ENCODE assay signal across 20 mouse cellular contexts in genomic region chr14:30949986-30950385, GRCm38 (mm10). TPM values are rescaled to one million over a fixed set of nuclear protein-coding genes. Genes with fewer than 3 reads are reported as not detected.
"Had no signal": no experiment of that assay in that cellular context is flagged by ENCODE, and none has a peak within 500 bp of the region (broad histone marks: within the 10 kb centered on the region; RNA-seq: fewer than 3 reads in every experiment).

No protein-coding gene starts in this region.

- H3K36me3 ChIP-seq: limb, embryonic 15.5 days had no signal

- DNase-seq: kidney, adult 9 months; kidney, postnatal 36 days; layer of hippocampus, adult 9-11 months; layer of hippocampus, postnatal 36 days; lung, embryonic 14.5 days; lung, postnatal 10 days; lung, postnatal 4 days; midbrain, embryonic 14.5 days; right cerebral cortex, postnatal 25 days; thymus, postnatal 4 days had no signal

- H3K9me3 ChIP-seq: limb, embryonic 15.5 days; midbrain, embryonic 10.5 days; neural tube, embryonic 12.5 days had no signal

- H3K27ac ChIP-seq: neural tube, embryonic 12.5 days had no signal

- H3K9ac ChIP-seq: limb, embryonic 15.5 days had no signal

- H3K27me3 ChIP-seq: limb, embryonic 15.5 days; neural tube, embryonic 12.5 days had no signal

RNA-seq across cellular contexts. Expression of gene Itih1, which starts 6.9 kb away (rescaled TPM):
- total RNA-seq: layer of hippocampus, adult 18-20 months; layer of hippocampus, postnatal 36 days; left cerebral cortex, adult 8-10 months; left cerebral cortex, postnatal 25 days; megakaryocyte, adult 5-6 weeks had no signal
- polyA plus RNA-seq: limb, embryonic 11.5 days; lung, embryonic 14.5 days; midbrain, embryonic 10.5 days; midbrain, embryonic 14.5 days; small intestine, adult 2 months; thymus, postnatal 0 days had no signal

RNA-seq across cellular contexts. Expression of gene Itih3, which starts 26.4 kb away (rescaled TPM):
- total RNA-seq: megakaryocyte, adult 5-6 weeks had no signal
